ENCODE assay signal across 15 mouse cellular contexts in the genomic region with DNA sequence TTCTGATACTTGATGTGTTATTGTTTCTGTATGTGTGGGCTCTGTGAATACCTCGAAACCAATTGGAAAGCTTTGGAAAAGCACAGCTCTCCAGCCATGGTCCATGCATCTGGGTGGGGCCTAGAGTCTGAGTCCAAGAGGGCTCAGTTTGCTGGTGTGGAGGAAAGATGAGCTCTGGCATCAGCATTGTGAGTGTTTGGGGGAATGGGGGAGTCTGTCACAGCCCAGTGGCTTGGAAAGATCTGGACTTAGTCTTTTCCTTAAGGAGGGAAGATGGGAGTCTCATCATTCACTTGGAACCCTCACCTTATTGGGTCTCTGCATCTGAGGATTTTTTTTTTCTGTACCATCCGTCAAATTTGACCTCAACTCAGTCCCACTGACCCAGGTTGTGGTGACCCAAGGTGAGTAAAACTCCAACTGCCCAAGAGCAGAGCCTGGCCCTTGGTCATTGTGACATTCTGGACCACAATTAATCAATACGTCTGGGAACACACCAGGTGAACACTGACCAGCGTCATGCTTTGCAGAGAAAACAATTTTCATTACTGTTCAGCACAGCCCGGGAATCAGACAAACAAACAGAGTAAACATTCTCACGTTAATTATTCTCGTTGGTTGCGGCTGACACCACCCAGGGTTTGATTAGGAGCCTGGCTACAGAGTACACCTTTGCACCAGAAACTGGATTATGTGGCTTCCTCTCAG.
DNase-seq lines count a peak whose midpoint lies in the region; ATAC-seq and TF ChIP-seq lines count a peak whose summit lies in the region.
"Had no signal": no experiment of that assay in that cellular context is flagged by ENCODE, and none has a peak within 500 bp of the region (broad histone marks: within the 10 kb centered on the region; RNA-seq: fewer than 3 reads in every experiment).

No protein-coding gene starts in this region.

- H3K9me3 ChIP-seq in kidney, postnatal 0 days (replicated peaks; ENCODE audit: low read length), result no peaks in the 10 kb centered on the region
- H3K9me3 ChIP-seq in liver, postnatal 0 days (ENCODE audit: low read length), result no peaks in the 10 kb centered on the region
- no peaks in the 10 kb centered on the region for H3K9me3 ChIP-seq in liver, embryonic 12.5 days (replicated peaks)
- H3K9me3 ChIP-seq: embryonic facial prominence, embryonic 15.5 days had no signal

- no peak overlapping the region for H3K4me2 ChIP-seq in kidney, postnatal 0 days (ENCODE audit: low read length)
- no peak overlapping the region for H3K4me2 ChIP-seq in liver, postnatal 0 days (ENCODE audit: low read depth, low read length)
- H3K4me2 ChIP-seq in liver, embryonic 12.5 days, result no peak overlapping the region
- H3K4me2 ChIP-seq: embryonic facial prominence, embryonic 12.5 days; embryonic facial prominence, embryonic 15.5 days; heart, embryonic 11.5 days; hindbrain, embryonic 12.5 days had no signal

- H3K4me1 ChIP-seq in kidney, postnatal 0 days (replicated peaks; ENCODE audit: insufficient read depth, low read length), result peaks cover 21% of the 10 kb centered on the region
- H3K4me1 ChIP-seq in liver, postnatal 0 days (ENCODE audit: insufficient read depth), result no peaks in the 10 kb centered on the region
- no peaks in the 10 kb centered on the region for H3K4me1 ChIP-seq in liver, embryonic 12.5 days

- no peak for TF ChIP-seq CTCF in kidney, postnatal 0 days (IDR thresholded peaks at IDR 0.05; ENCODE audit: low read depth)
- no peak for TF ChIP-seq CTCF in liver, postnatal 0 days (IDR thresholded peaks at IDR 0.05; ENCODE audit: low read depth)

- WGBS in kidney, postnatal 0 days, result 48% methylated on average over 8 of the region's 8 CpGs
- WGBS in liver, postnatal 0 days (ENCODE audit: insufficient replicate concordance), result 59% methylated on average over 8 of the region's 8 CpGs
- WGBS in liver, embryonic 12.5 days (ENCODE audit: insufficient replicate concordance), result 61% methylated on average over 8 of the region's 8 CpGs

- peak; percentile 78 for DNase-seq in kidney, postnatal 0 days (ENCODE audit: low spot score)
- DNase-seq in kidney, adult 11 months, result no peak
- peak; percentile 15 for DNase-seq in liver, postnatal 0 days
- DNase-seq in ovary, postnatal 36 days (ENCODE audit: low spot score), result peak; percentile 8
- DNase-seq in ovary, postnatal 14 days (ENCODE audit: low spot score), result no peak
- DNase-seq: heart, adult 11 months had no signal

- H3K27me3 ChIP-seq in kidney, postnatal 0 days (ENCODE audit: insufficient read depth, low read length), result no peaks in the 10 kb centered on the region
- no peaks in the 10 kb centered on the region for H3K27me3 ChIP-seq in liver, postnatal 0 days (ENCODE audit: insufficient read depth, low read length)
- no peaks in the 10 kb centered on the region for H3K27me3 ChIP-seq in liver, embryonic 12.5 days (replicated peaks)
- H3K27me3 ChIP-seq: embryonic facial prominence, embryonic 15.5 days; hindbrain, embryonic 12.5 days had no signal

- no peak overlapping the region for H3K27ac ChIP-seq in kidney, postnatal 0 days
- no peak overlapping the region for H3K27ac ChIP-seq in liver, postnatal 0 days (ENCODE audit: low read depth)
- no peak overlapping the region for H3K27ac ChIP-seq in liver, embryonic 12.5 days
- H3K27ac ChIP-seq: embryonic facial prominence, embryonic 12.5 days; embryonic facial prominence, embryonic 15.5 days; gastrocnemius, adult 2 months; hindbrain, embryonic 12.5 days had no signal

- H3K4me3 ChIP-seq in kidney, postnatal 0 days (replicated peaks; ENCODE audit: low read depth, low read length), result no peak overlapping the region
- H3K4me3 ChIP-seq in liver, postnatal 0 days (ENCODE audit: low read depth, low read length), result no peak overlapping the region
- H3K4me3 ChIP-seq in liver, embryonic 12.5 days, result no peak overlapping the region
- H3K4me3 ChIP-seq: embryonic facial prominence, embryonic 12.5 days; embryonic facial prominence, embryonic 15.5 days; gastrocnemius, adult 2 months; hindbrain, embryonic 12.5 days had no signal

- H3K9ac ChIP-seq in kidney, postnatal 0 days (ENCODE audit: low read depth, low read length), result no peak overlapping the region
- no peak overlapping the region for H3K9ac ChIP-seq in liver, postnatal 0 days (replicated peaks)
- H3K9ac ChIP-seq in liver, embryonic 12.5 days, result no peak overlapping the region
- H3K9ac ChIP-seq: embryonic facial prominence, embryonic 12.5 days; embryonic facial prominence, embryonic 15.5 days; forebrain, postnatal 0 days; hindbrain, embryonic 12.5 days had no signal

- H3K36me3 ChIP-seq in kidney, postnatal 0 days (ENCODE audit: insufficient read depth, low read length), result no peaks in the 10 kb centered on the region
- H3K36me3 ChIP-seq in liver, postnatal 0 days (replicated peaks; ENCODE audit: insufficient read depth, low read length), result no peaks in the 10 kb centered on the region
- no peaks in the 10 kb centered on the region for H3K36me3 ChIP-seq in liver, embryonic 12.5 days
- H3K36me3 ChIP-seq: embryonic facial prominence, embryonic 12.5 days; embryonic facial prominence, embryonic 15.5 days; hindbrain, embryonic 12.5 days had no signal

- TF ChIP-seq EP300 in liver, postnatal 0 days (IDR thresholded peaks at IDR 0.05; ENCODE audit: low read depth), result no peak

- no peak for ATAC-seq in kidney, postnatal 0 days (replicated peaks; ENCODE audit: low FRiP score, low read depth)
- peak; percentile 78 for ATAC-seq in liver, postnatal 0 days
- no peak for ATAC-seq in liver, embryonic 12.5 days
- ATAC-seq: CD4-positive, CD25-positive, alpha-beta regulatory T cell, adult 4 months; forebrain, embryonic 14.5 days; forebrain, postnatal 0 days had no signal

Comparison
In these comparisons a context has a peak if more than half of its experiments do, and no peak if none do; other contexts are left out.
1. DNase-seq: peak in kidney, postnatal 0 days (single experiment), liver, postnatal 0 days (single experiment) and ovary, postnatal 36 days (single experiment); none in kidney, adult 11 months (single experiment) and ovary, postnatal 14 days (single experiment).